Mouse (Mus musculus): ENCODE measurements around the gene Cs.

- TF ChIP-seq CTCF (IDR thresholded peaks at IDR 0.05; ENCODE audit: control insufficient read depth, insufficient read depth, insufficient replicate concordance, low read depth, low read length) (no peak), POLR2A (IDR thresholded peaks at IDR 0.05; ENCODE audit: control insufficient read depth, low read depth, low read length) (0 out of 2 replicates have a peak, but pooled peaks have one; percentile 5)
These were observed 31.6 kb downstream of the Cs start for GRCm38 (mm10) chr10:128369218-128369543.

Data from testis, adult 2 months (tissue).